Mouse (Mus musculus): Measurements from ENCODE around the gene Wnt4. TPM values are rescaled to one million over a fixed set of nuclear protein-coding genes. Genes with fewer than 3 reads are reported as not detected.

Wnt4 gene
- total RNA-seq, 2 experiments from 2014 or later: 10.0 to 11.3 TPM

GRCm38 (mm10) chr4:137305831-137306576 is 28.7 kb downstream of the Wnt4 start:
- peak in 1 of 2 experiments; percentile 27 for DNase-seq (ENCODE audit: low spot score in 2 of 2)

- DNase-seq (ENCODE audit: low spot score in 2 of 2): no peak
Observed at GRCm38 (mm10) chr4:137306577-137306888, 29.2 kb downstream of the Wnt4 start.

- DNase-seq (ENCODE audit: low spot score in 2 of 2): peak in 1 of 2 experiments; percentile 28
Observed at GRCm38 (mm10) chr4:137306991-137307706, 29.9 kb downstream of the Wnt4 start.

- DNase-seq (ENCODE audit: low spot score in 2 of 2): peak in 1 of 2 experiments; percentile 74
Observed at GRCm38 (mm10) chr4:137308377-137308776, 31.1 kb downstream of the Wnt4 start.

GRCm38 (mm10) chr4:137313511-137313910 is 36.2 kb downstream of the Wnt4 start:
- DNase-seq (ENCODE audit: low spot score in 2 of 2): peak in 1 of 2 experiments; percentile 51

- no peak for DNase-seq (ENCODE audit: low spot score in 2 of 2)
Observed at GRCm38 (mm10) chr4:137314561-137314960, 37.3 kb downstream of the Wnt4 start.

GRCm38 (mm10) chr4:137315061-137315460 is 37.8 kb downstream of the Wnt4 start:
- no peak for DNase-seq (ENCODE audit: low spot score in 2 of 2)

GRCm38 (mm10) chr4:137316027-137316770 is 38.9 kb downstream of the Wnt4 start:
- no peak for DNase-seq (ENCODE audit: low spot score in 2 of 2)

GRCm38 (mm10) chr4:137324926-137325325 is 47.6 kb downstream of the Wnt4 start:
- no peak for DNase-seq (ENCODE audit: low spot score in 2 of 2)

GRCm38 (mm10) chr4:137326494-137326893 is 49.2 kb downstream of the Wnt4 start:
- DNase-seq (ENCODE audit: low spot score in 2 of 2): no peak

- DNase-seq (ENCODE audit: low spot score in 2 of 2): no peak
Observed at GRCm38 (mm10) chr4:137332051-137332450, 54.8 kb downstream of the Wnt4 start.

GRCm38 (mm10) chr4:137336468-137336867 is 59.2 kb downstream of the Wnt4 start:
- no peak for DNase-seq (ENCODE audit: low spot score in 2 of 2)

- DNase-seq (ENCODE audit: low spot score in 2 of 2): no peak
Observed at GRCm38 (mm10) chr4:137339415-137339814, 62.1 kb downstream of the Wnt4 start.

- DNase-seq (ENCODE audit: low spot score in 2 of 2): no peak
Observed at GRCm38 (mm10) chr4:137342816-137343215, 65.5 kb downstream of the Wnt4 start.

GRCm38 (mm10) chr4:137345112-137345511 is 67.8 kb downstream of the Wnt4 start:
- DNase-seq (ENCODE audit: low spot score in 2 of 2): no peak

GRCm38 (mm10) chr4:137345790-137346189 is 68.5 kb downstream of the Wnt4 start:
- DNase-seq (ENCODE audit: low spot score in 2 of 2): no peak

Other genes starting within 250 kb of the Wnt4 start
- 1 to 10 TPM; 9.1 to 9.5 TPM for gene Zbtb40, start 228.7 kb upstream of the Wnt4 start, total RNA-seq (2021)
- 100 to 1,000 TPM; 401 to 404 TPM for gene Cdc42, start 80.2 kb downstream of the Wnt4 start, total RNA-seq (2021)
- not detected for gene Cela3a, start 132.3 kb downstream of the Wnt4 start, total RNA-seq (2021)
- gene Cela3b, start 153.1 kb downstream of the Wnt4 start, total RNA-seq (2021): not detected
- gene 1700013G24Rik, start 175.8 kb downstream of the Wnt4 start, total RNA-seq (2021): not detected
- gene Hspg2, start 191.3 kb downstream of the Wnt4 start, total RNA-seq (2021): 10 to 100 TPM; 11.5 to 17.9 TPM